Mouse (Mus musculus) fibroblast of lung, adult 2 months (primary cell): ENCODE measurements around the gene Ephb4.

Experiments used
- DNase-seq: peaks from one replicate; pipeline ENCODE4 v3.0.0-alpha.2; 2011; ENCODE audit warnings: low read depth

Gene Ephb4

DNA sequence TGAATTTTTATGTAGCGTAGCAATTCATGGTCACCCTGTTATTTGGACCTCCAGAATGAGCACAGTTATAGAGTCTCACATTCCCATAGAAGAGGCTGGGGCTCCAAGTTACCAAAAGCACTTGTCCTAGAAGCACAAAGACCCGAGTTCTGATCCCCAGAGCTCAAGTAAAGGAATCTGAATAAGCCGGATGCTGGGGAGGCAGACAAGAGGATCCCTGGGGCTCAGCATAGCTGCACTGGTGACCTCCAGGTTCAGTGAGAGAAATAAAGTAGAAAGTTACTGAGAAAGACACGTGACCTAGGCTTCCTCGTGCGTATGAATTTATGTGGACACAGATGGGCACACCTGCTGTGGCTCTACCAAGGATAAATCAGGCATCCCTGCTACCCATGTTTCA is 14.8 kb upstream of the Ephb4 start:
- DNase-seq, result no peak

GRCm38 (mm10) chr5:137337190-137337589 is 12.7 kb upstream of the Ephb4 start:
- DNase-seq, result no peak

DNA sequence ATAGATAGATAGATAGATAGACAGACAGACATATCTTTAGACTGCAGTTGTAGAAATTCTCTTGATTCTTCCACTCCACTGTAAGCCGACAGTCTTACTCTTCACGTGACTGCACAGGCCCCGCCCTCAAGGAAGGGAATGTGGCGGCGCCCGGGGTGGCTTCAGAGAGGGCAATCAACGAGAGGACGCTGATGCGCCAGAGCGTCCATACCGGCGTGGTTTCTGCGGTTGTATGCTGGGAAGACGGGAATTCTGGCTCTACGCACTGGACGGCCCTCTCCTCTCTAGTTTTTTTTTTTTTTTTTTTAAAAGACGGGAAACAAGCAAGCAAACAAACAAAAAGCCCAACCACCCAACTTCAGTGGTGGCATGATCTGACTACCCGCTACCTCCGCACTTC is 11.7 kb upstream of the Ephb4 start:
- peak; percentile 72 for DNase-seq

DNA sequence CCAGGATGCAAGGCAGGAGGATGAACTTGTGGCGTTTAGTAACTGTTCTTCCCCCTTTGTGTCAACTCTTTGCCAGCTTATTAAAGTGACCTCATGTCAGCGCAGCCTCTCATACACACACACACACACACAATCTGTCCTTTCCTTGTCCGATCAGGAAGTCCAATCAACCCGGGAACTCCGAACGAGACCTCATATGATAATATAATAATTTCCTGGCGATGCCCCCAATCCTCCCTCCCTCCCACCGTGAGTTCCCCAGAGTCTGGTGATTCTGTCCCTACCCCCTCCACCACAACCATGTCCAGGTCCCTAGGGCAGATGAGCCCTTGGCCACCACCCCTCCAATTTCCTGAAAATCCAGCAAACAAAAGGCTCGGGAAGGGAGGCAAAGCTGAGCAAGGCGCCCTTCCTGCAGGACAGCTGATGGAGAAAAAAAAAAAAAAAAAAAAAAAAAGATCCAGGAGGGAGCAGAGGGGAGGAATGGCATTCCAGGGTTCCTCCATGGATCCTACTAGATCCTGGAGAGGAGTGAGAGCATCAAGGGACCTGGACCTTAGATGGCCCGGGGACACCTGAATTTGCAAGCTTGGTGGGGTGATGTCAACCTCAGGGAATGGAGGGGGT is 11.1 kb upstream of the Ephb4 start:
- no peak for DNase-seq

DNA sequence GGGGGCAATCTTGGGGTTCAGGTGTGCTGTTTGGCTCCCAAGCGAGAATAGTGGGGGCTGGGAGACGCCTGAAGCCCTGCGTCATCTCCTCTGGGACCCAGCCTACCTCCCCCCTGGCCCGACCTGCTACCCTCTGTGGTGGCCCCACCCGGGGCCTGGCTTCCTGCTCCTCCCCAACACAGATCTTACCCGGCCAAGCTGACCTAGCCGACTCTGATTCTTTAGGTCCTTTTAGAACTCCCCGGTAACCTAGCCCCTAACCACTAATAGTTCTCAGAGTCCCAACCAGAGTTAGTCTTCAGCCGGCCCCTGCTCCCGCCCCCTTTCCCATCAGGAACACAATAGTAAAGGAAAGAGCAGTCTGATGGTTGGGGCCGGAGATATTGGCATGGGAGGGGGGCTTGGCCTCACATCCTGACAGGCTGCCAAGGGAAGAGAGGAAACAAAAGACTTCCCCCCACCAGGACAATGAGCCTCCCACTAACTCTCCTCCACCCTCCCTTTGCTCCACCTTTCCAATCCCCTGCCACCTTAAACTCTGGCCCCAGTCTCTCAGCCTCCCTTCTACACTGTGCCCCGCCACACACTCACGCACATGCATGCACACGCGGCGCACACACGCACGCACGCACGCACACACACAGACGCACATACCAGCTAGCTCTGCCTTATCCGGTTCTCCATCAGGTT is 10.5 kb upstream of the Ephb4 start:
- DNase-seq, result no peak

GRCm38 (mm10) chr5:137340222-137340621 is 9.7 kb upstream of the Ephb4 start:
- DNase-seq, result no peak

DNA sequence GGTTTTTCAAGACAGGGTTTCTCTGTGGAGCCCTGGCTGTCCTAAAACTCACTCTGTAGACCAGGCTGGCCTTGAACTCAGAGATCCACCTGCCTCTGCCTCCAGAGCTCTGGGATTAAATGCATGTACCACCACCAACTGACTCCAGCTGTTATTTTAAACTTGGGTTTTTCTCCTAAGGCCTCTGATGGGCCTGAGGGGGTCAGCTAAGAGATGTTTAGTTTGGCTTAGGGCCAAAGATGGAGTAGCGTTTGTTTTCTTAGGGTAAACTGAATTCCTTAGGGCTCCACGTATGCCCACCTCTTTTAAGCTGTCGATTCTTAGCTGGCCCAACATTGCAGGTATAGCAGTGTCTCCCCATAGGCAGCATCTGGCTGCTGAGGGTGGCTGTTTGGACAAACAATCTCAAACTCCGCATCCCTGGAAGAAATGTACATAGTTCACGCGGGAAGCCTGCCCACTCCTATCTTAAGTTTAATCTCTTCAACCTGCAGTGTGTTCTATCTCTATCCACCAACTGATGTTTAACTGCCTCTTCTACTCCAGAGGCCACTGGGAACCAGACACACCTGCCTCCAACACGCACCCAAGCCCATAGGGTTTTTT is 7.4 kb upstream of the Ephb4 start:
- DNase-seq, result no peak

DNA sequence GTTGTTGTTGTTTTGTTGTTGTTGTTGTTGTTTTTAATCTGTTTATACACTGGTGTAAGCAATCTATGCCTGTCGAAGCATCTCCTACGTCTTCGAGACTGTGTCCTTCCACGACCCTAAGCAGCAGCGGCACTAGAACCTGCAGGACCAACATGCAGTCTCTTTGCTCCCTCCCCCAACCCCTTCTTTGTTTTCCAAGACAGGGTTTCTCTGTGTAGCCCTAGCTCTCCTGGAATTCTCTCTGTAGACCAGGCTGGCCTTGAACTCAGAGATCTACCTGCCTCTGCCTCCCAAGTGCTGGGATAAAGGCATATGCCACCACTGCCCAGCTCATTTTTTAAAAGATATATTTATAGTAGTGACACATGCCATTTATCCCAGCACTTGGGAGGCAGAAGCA is 6.5 kb upstream of the Ephb4 start:
- no peak for DNase-seq

DNA sequence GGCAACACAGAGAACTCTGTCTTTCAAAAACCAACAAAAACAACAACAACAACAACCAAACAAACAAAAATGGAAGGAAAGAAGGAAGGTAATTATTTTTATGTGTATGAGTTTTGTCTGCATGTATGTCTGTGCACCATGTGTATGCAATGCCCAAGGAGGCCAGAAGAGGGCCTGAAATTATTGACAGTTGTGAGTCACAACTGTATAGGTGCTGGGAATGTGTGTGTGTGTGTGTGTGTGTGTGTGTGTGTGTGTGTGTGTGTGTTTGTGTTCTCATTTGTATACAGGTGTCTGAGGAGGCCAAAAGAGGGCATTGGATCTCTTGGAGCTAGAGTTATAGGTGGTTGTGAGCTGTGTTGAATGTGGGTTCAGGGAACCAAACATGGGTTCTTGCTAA is 6.0 kb upstream of the Ephb4 start:
- DNase-seq, result no peak

- DNase-seq, result no peak
These were observed 4.1 kb upstream of the Ephb4 start for GRCm38 (mm10) chr5:137345821-137346220.

- no peak for DNase-seq
These were observed 3.5 kb upstream of the Ephb4 start for GRCm38 (mm10) chr5:137346388-137346787.

GRCm38 (mm10) chr5:137346983-137347382 is 2.9 kb upstream of the Ephb4 start:
- DNase-seq, result no peak

GRCm38 (mm10) chr5:137347856-137348255 is 2.1 kb upstream of the Ephb4 start:
- no peak for DNase-seq

- DNase-seq, result no peak
These were observed 1.2 kb upstream of the Ephb4 start for GRCm38 (mm10) chr5:137348482-137349383.

DNA sequence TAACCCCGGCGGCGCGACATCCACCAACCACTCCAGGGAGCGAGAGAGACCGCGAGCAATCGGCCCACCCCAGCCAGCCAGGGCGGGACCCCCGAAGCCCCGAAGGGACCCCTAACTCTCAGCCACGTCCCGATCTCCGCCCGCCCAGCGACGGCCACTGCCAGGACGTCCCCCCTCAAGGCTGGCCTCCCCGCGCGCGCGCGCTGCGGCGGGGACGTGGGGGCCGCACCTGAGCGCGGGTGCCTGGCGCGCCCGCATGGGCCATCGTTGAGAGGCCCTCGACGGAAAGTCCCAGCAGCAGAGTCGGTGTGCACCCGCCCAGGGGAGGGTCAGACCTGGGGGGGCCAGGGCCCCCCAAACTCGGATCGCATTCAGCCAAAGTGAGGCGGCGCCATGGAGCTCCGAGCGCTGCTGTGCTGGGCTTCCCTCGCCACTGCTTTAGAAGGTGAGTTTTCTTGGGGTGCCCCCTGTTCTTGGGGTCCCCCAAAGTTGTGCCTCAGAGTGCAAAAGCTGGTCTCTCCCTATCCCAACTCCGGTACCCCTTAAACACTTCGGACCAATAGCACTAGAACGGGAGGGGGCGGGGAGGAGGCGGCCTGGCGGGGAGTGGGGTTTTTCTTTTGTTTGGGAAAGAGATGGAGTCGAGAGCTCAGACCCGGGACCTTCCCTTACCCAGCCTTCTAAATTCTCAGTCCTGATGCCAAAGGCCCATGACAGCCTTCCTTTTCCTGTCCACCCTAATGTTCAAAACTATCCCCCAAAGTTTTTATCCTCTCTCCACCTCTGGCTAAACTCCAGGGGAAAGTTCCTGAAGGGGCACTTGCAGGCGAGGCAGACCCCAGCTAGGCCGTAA is 522 bp downstream of the Ephb4 start:
- DNase-seq, result no peak

DNA sequence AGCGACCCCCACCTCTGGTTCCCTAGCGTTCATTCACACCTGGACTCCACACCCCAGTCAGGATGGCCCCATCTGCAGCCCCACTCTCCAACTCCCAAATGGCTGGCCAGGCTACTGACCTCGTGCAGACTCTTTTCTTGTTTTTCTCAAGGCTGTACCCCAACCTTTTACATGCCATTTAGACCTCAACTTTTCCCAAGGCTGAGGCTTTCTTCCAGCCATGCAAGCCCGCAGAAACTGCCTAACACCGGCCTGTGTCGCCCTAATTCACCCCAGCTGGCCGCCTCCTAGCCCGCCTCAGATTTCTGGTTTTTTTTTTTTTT is 1.1 kb downstream of the Ephb4 start:
- no peak for DNase-seq

GRCm38 (mm10) chr5:137351394-137351793 is 1.5 kb downstream of the Ephb4 start:
- no peak for DNase-seq

- DNase-seq, result no peak
These were observed 2.4 kb downstream of the Ephb4 start for GRCm38 (mm10) chr5:137352011-137352975.

DNA sequence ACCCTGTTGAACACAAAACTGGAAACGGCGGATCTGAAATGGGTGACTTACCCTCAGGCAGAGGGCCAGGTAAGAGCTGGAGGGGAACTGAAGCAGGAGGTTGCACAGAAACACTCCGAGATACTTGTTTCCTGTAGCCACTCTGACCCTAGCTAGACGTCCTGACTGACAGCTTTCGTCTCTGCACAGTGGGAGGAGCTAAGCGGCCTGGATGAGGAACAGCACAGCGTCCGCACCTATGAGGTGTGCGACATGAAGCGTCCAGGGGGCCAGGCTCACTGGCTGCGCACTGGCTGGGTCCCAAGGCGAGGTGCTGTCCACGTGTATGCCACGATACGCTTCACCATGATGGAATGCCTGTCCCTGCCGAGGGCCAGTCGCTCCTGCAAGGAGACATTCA is 4.2 kb downstream of the Ephb4 start:
- no peak for DNase-seq

DNA sequence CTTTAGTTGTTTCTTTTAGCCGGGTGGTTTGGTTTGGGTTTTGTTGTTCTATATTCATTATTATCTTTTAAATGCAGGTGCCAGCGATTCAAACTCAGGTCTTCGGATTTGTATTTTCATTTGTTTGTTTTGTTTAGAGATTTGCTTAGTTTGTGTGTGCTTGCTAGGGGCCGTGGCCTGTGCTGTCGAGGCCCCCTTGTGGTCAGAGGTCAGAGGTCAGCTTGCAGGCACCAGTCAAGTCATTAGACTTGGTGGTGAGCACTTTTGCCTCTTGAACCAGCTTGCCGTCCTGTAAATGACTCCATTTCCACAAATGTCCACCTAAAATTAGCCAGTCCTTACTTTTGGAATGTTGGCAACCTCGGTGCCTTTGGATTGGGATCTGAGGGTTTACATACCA is 8.5 kb downstream of the Ephb4 start:
- no peak for DNase-seq

GRCm38 (mm10) chr5:137369665-137370064 is 19.8 kb downstream of the Ephb4 start:
- no peak for DNase-seq
